Mouse (Mus musculus): ENCODE data around the gene Pdcd4.

The Pdcd4 gene

GRCm38 (mm10) chr19:53892061-53892460, at the start of gene Pdcd4:
Gene Pdcd4, plus strand, starts transcription at chr19:53892231.
- 51% methylated on average over 3 of the region's 3 CpGs for WGBS

GRCm38 (mm10) chr19:53843972-53844371, 48.1 kb upstream of the Pdcd4 start:
- WGBS = 95% methylated on average over 8 of the region's 8 CpGs

- WGBS = 80% methylated on average over 10 of the region's 10 CpGs
Measured at GRCm38 (mm10) chr19:53848272-53848995, 43.6 kb upstream of the Pdcd4 start.

GRCm38 (mm10) chr19:53850166-53850922, 41.7 kb upstream of the Pdcd4 start:
- 34% methylated on average over 18 of the region's 18 CpGs for WGBS

- 78% methylated on average over 13 of the region's 13 CpGs for WGBS
Measured at GRCm38 (mm10) chr19:53851352-53851751, 40.7 kb upstream of the Pdcd4 start.

- WGBS = 43% methylated on average over 14 of the region's 14 CpGs
Measured at GRCm38 (mm10) chr19:53851826-53852698, 40.0 kb upstream of the Pdcd4 start.

GRCm38 (mm10) chr19:53852699-53853451, 39.2 kb upstream of the Pdcd4 start:
- WGBS = 24% methylated on average over 15 of the region's 15 CpGs

GRCm38 (mm10) chr19:53854978-53855377, 37.1 kb upstream of the Pdcd4 start:
- 82% methylated on average over 4 of the region's 4 CpGs for WGBS

GRCm38 (mm10) chr19:53855781-53856180, 36.2 kb upstream of the Pdcd4 start:
- 61% methylated on average over 5 of the region's 5 CpGs for WGBS

GRCm38 (mm10) chr19:53856794-53857193, 35.2 kb upstream of the Pdcd4 start:
- 75% methylated on average over 9 of the region's 9 CpGs for WGBS

GRCm38 (mm10) chr19:53857962-53858361, 34.1 kb upstream of the Pdcd4 start:
- WGBS = 37% methylated on average over 6 of the region's 6 CpGs

- WGBS = 79% methylated on average over 9 of the region's 9 CpGs
Measured at GRCm38 (mm10) chr19:53859149-53859548, 32.9 kb upstream of the Pdcd4 start.

GRCm38 (mm10) chr19:53859593-53859992, 32.4 kb upstream of the Pdcd4 start:
- WGBS = 91% methylated on average over 7 of the region's 7 CpGs

GRCm38 (mm10) chr19:53861346-53861745, 30.7 kb upstream of the Pdcd4 start:
- 93% methylated on average over 7 of the region's 7 CpGs for WGBS

- WGBS = 60% methylated on average over 8 of the region's 8 CpGs
Measured at GRCm38 (mm10) chr19:53862573-53863246, 29.3 kb upstream of the Pdcd4 start.

- 45% methylated on average over 6 of the region's 6 CpGs for WGBS
Measured at GRCm38 (mm10) chr19:53868125-53868524, 23.9 kb upstream of the Pdcd4 start.

GRCm38 (mm10) chr19:53868796-53869195, 23.2 kb upstream of the Pdcd4 start:
- WGBS = 93% methylated on average over 1 of the region's 1 CpGs

- WGBS = 83% methylated on average over 4 of the region's 4 CpGs
Measured at GRCm38 (mm10) chr19:53869427-53870385, 22.3 kb upstream of the Pdcd4 start.

GRCm38 (mm10) chr19:53870568-53870967, 21.5 kb upstream of the Pdcd4 start:
- 77% methylated on average over 2 of the region's 2 CpGs for WGBS

GRCm38 (mm10) chr19:53871502-53871901, 20.5 kb upstream of the Pdcd4 start:
- 94% methylated on average over 6 of the region's 6 CpGs for WGBS

Measured in cerebral cortex, adult 2 months (tissue).